Mouse (Mus musculus) lung, adult 10 weeks (tissue): ENCODE measurements around the gene Aldh1a3. TPM values are rescaled to one million over a fixed set of nuclear protein-coding genes. Genes with fewer than 3 reads are reported as not detected.

Source experiments
- polyA plus RNA-seq: library from polyadenylated mRNA; stranded (reverse); fragments of 350-450 nt; fragmentation: Illumina TruSeq; extraction: RNeasy Lipid Tissue Mini Kit (QIAGEN cat#74804); gene quantifications from one replicate; pipeline ENCODE4 v1.2.3, GENCODE M21; 2014; ENCODE audit warnings: low read depth, low replicate concordance; ENCODE audit not compliant: insufficient read depth

Gene Aldh1a3
- 0.87 TPM for polyA plus RNA-seq

GRCm38 (mm10) chr7:66427437-66428161 is at the start of gene Aldh1a3:
Gene Aldh1a3 (minus strand): TSS chr7:66427517.

GRCm38 (mm10) chr7:66387813-66388521 is 39.4 kb downstream of the Aldh1a3 start, which contains the start of gene Lrrk1:
Gene Lrrk1 (minus strand): TSS chr7:66388350.

GRCm38 (mm10) chr7:66365904-66366303 is 61.4 kb downstream of the Aldh1a3 start, which contains the start of gene Gm10974:
Gene Gm10974 (plus strand): TSS chr7:66365905.

Other genes starting within 250 kb of the Aldh1a3 start
- not detected for gene Gm10974, start 61.6 kb downstream of the Aldh1a3 start, polyA plus RNA-seq
- gene Lrrk1, start 39.2 kb downstream of the Aldh1a3 start, polyA plus RNA-seq, result 24.6 TPM